Mouse (Mus musculus) intestine, embryonic 16.5 days (tissue): ENCODE measurements at regions not wholly inside any gene's neighbourhood (a gene's known extent, or its start where the extent isn't known, plus 50 kb on each side); places are given as distances from the start of the nearest gene placed in this dataset.

Experiments used
- ATAC-seq: fragments of 200-750 bp; cut with Nextera tagmentation; 2 replicates; pipeline ENCODE4 v1.8.0; 2017; ENCODE audit warnings: moderate TSS enrichment, moderate library complexity
- H3K27ac ChIP-seq: fragments of 300-500 bp; sonication (generic); 2 replicates; pipeline ENCODE4 v1.5.1; 2014; ENCODE audit warnings: mild to moderate bottlenecking, low read length
- H3K27me3 ChIP-seq: fragments of 300-500 bp; sonication (generic); replicated peaks from 2 replicates; pipeline ENCODE4 v1.6.1; 2014; ENCODE audit warnings: low read length, control low read depth, mixed read lengths; ENCODE audit not compliant: control insufficient read depth, insufficient read depth
- H3K36me3 ChIP-seq: fragments of 300-500 bp; sonication (generic); 2 replicates; pipeline ENCODE4 v1.6.1; 2014; ENCODE audit warnings: low read length, control low read depth; ENCODE audit not compliant: control insufficient read depth, insufficient read depth
- H3K4me1 ChIP-seq: fragments of 300-500 bp; sonication (generic); 2 replicates; pipeline ENCODE4 v1.6.1; 2014; ENCODE audit warnings: low read length, control low read depth, mixed read lengths; ENCODE audit not compliant: control insufficient read depth, insufficient read depth
- H3K4me2 ChIP-seq: fragments of 300-500 bp; sonication (generic); 2 replicates; pipeline ENCODE4 v1.6.1; 2014; ENCODE audit warnings: low read depth, low read length, control low read depth
- H3K4me3 ChIP-seq: fragments of 300-500 bp; sonication (generic); 2 replicates; pipeline ENCODE4 v1.5.1; 2014; ENCODE audit warnings: mild to moderate bottlenecking, low read length
- H3K9ac ChIP-seq: fragments of 300-500 bp; sonication (generic); 2 replicates; pipeline ENCODE4 v1.6.1; 2014; ENCODE audit warnings: low read depth, low read length
- H3K9me3 ChIP-seq: fragments of 300-500 bp; sonication (generic); 2 replicates; pipeline ENCODE4 v1.6.1; 2016; ENCODE audit warnings: low read length, control low read depth; ENCODE audit not compliant: control insufficient read depth
- WGBS: fragments of 180-500 bp; shearing (Covaris S2); extraction: QIAGEN DNeasy Blood & Tissue Kit; methylation state at CpG from one replicate; pipeline ENCODE4 v1.1.7; 2014; 5-methylcytosine and 5-hydroxymethylcytosine counted together

GRCm38 (mm10) chr16:77704726-77705125 lies 102.8 kb upstream of the Gm11146 start:
- H3K27ac ChIP-seq = no peak overlapping the region
- WGBS = 90% methylated on average over 6 of the region's 6 CpGs
- ATAC-seq = no peak

GRCm38 (mm10) chr16:77695443-77695842 lies 93.5 kb upstream of the Gm11146 start:
- no peak overlapping the region for H3K4me3 ChIP-seq
- no peak overlapping the region for H3K9ac ChIP-seq
- H3K27me3 ChIP-seq = no peaks in the 10 kb centered on the region
- ATAC-seq = no peak
- H3K4me1 ChIP-seq = no peaks in the 10 kb centered on the region
- H3K9me3 ChIP-seq = no peaks in the 10 kb centered on the region
- no peak overlapping the region for H3K4me2 ChIP-seq
- no peak overlapping the region for H3K27ac ChIP-seq
- H3K36me3 ChIP-seq = no peaks in the 10 kb centered on the region
- 66% methylated on average over 1 of the region's 1 CpGs for WGBS

More at GRCm38 (mm10) chr16:77704726-77705125, 102.8 kb upstream of the Gm11146 start:
- H3K4me3 ChIP-seq = no peak overlapping the region
- no peaks in the 10 kb centered on the region for H3K9me3 ChIP-seq
- no peaks in the 10 kb centered on the region for H3K36me3 ChIP-seq
- no peak overlapping the region for H3K9ac ChIP-seq
- no peaks in the 10 kb centered on the region for H3K4me1 ChIP-seq
- no peak overlapping the region for H3K4me2 ChIP-seq
- no peaks in the 10 kb centered on the region for H3K27me3 ChIP-seq

GRCm38 (mm10) chr16:77687056-77687839 lies 85.4 kb upstream of the Gm11146 start:
- WGBS = 92% methylated on average over 4 of the region's 4 CpGs
- Histone ChIP-seq H3K36me3 (no peaks in the 10 kb centered on the region), H3K4me1 (no peaks in the 10 kb centered on the region), H3K4me2 (no peak overlapping the region), H3K9ac (no peak overlapping the region), H3K9me3 (no peaks in the 10 kb centered on the region), H3K27me3 (no peaks in the 10 kb centered on the region), H3K4me3 (no peak overlapping the region), H3K27ac (no peak overlapping the region)
- ATAC-seq = no peak

- WGBS = 87% methylated on average over 5 of the region's 5 CpGs
- H3K4me2 ChIP-seq = no peak overlapping the region
- no peaks in the 10 kb centered on the region for H3K4me1 ChIP-seq
- no peaks in the 10 kb centered on the region for H3K9me3 ChIP-seq
- no peaks in the 10 kb centered on the region for H3K27me3 ChIP-seq
- H3K27ac ChIP-seq = no peak overlapping the region
- no peak overlapping the region for H3K9ac ChIP-seq
- no peaks in the 10 kb centered on the region for H3K36me3 ChIP-seq
- H3K4me3 ChIP-seq = no peak overlapping the region
- ATAC-seq = no peak
Measured at GRCm38 (mm10) chr16:77685651-77686190, 83.8 kb upstream of the Gm11146 start.

- Histone ChIP-seq H3K9me3 (no peaks in the 10 kb centered on the region), H3K4me2 (no peak overlapping the region), H3K4me3 (no peak overlapping the region), H3K27ac (no peak overlapping the region), H3K27me3 (no peaks in the 10 kb centered on the region), H3K9ac (no peak overlapping the region), H3K36me3 (no peaks in the 10 kb centered on the region), H3K4me1 (no peaks in the 10 kb centered on the region)
- WGBS = 81% methylated on average over 2 of the region's 2 CpGs
- ATAC-seq = no peak
Measured at GRCm38 (mm10) chr16:77684521-77684920, 82.6 kb upstream of the Gm11146 start.

GRCm38 (mm10) chr16:77679234-77679633 lies 77.3 kb upstream of the Gm11146 start:
- no peak overlapping the region for H3K9ac ChIP-seq
- no peaks in the 10 kb centered on the region for H3K9me3 ChIP-seq
- no peaks in the 10 kb centered on the region for H3K36me3 ChIP-seq
- H3K27ac ChIP-seq = no peak overlapping the region
- H3K4me1 ChIP-seq = no peaks in the 10 kb centered on the region
- no peak for ATAC-seq
- no peak overlapping the region for H3K4me3 ChIP-seq
- no peak overlapping the region for H3K4me2 ChIP-seq
- WGBS = 87% methylated on average over 2 of the region's 2 CpGs
- H3K27me3 ChIP-seq = no peaks in the 10 kb centered on the region

- H3K4me1 ChIP-seq = no peaks in the 10 kb centered on the region
- H3K27ac ChIP-seq = no peak overlapping the region
- 78% methylated on average over 2 of the region's 2 CpGs for WGBS
- no peak overlapping the region for H3K4me3 ChIP-seq
- no peaks in the 10 kb centered on the region for H3K27me3 ChIP-seq
- no peaks in the 10 kb centered on the region for H3K9me3 ChIP-seq
- no peaks in the 10 kb centered on the region for H3K36me3 ChIP-seq
- H3K9ac ChIP-seq = no peak overlapping the region
- no peak overlapping the region for H3K4me2 ChIP-seq
- ATAC-seq = no peak
Measured at GRCm38 (mm10) chr16:77676805-77677204, 74.9 kb upstream of the Gm11146 start.

GRCm38 (mm10) chr16:77675885-77676597 lies 74.1 kb upstream of the Gm11146 start:
- Histone ChIP-seq H3K27me3 (no peaks in the 10 kb centered on the region), H3K27ac (no peak overlapping the region), H3K4me2 (no peak overlapping the region), H3K4me1 (no peaks in the 10 kb centered on the region), H3K9ac (no peak overlapping the region), H3K4me3 (no peak overlapping the region), H3K9me3 (no peaks in the 10 kb centered on the region), H3K36me3 (no peaks in the 10 kb centered on the region)
- 63% methylated on average over 6 of the region's 6 CpGs for WGBS
- no peak for ATAC-seq

GRCm38 (mm10) chr16:77671253-77671652 lies 69.4 kb upstream of the Gm11146 start:
- H3K36me3 ChIP-seq = no peaks in the 10 kb centered on the region
- no peak overlapping the region for H3K27ac ChIP-seq
- ATAC-seq = no peak
- WGBS = 88% methylated on average over 2 of the region's 2 CpGs
- no peaks in the 10 kb centered on the region for H3K27me3 ChIP-seq
- H3K4me1 ChIP-seq = no peaks in the 10 kb centered on the region
- H3K9ac ChIP-seq = no peak overlapping the region
- no peaks in the 10 kb centered on the region for H3K9me3 ChIP-seq
- H3K4me2 ChIP-seq = no peak overlapping the region
- no peak overlapping the region for H3K4me3 ChIP-seq
